Mouse (Mus musculus) hindbrain, embryonic 15.5 days (tissue): ENCODE data around the gene Imp3. TPM values are rescaled to one million over a fixed set of nuclear protein-coding genes. Genes with fewer than 3 reads are reported as not detected.

ENCODE experiments used
- ATAC-seq: fragments of 200-750 bp; cut with Nextera tagmentation; 2 replicates; pipeline ENCODE4 v1.8.0; 2017; ENCODE audit warnings: low read depth, moderate number of reproducible peaks, moderate TSS enrichment; ENCODE audit not compliant: low FRiP score
- H3K27ac ChIP-seq: fragments of 300-500 bp; sonication (generic); replicated peaks from 2 replicates; pipeline ENCODE4 v1.5.1; 2015; ENCODE audit warnings: mild to moderate bottlenecking, inconsistent platforms
- H3K27me3 ChIP-seq: fragments of 300-500 bp; sonication (generic); 2 replicates; pipeline ENCODE4 v1.6.1; 2015; ENCODE audit warnings: control low read depth, inconsistent platforms
- H3K36me3 ChIP-seq: fragments of 300-500 bp; sonication (generic); 2 replicates; pipeline ENCODE4 v1.6.1; 2015; ENCODE audit warnings: control low read depth, inconsistent platforms
- H3K4me1 ChIP-seq: fragments of 300-500 bp; sonication (generic); replicated peaks from 2 replicates; pipeline ENCODE4 v1.6.1; 2015; ENCODE audit warnings: control low read depth, inconsistent platforms
- H3K4me2 ChIP-seq: fragments of 300-500 bp; sonication (generic); 2 replicates; pipeline ENCODE4 v1.6.1; 2015; ENCODE audit warnings: moderate library complexity, mild to moderate bottlenecking, inconsistent platforms
- H3K4me3 ChIP-seq: fragments of 300-500 bp; sonication (generic); 2 replicates; pipeline ENCODE4 v1.5.1; 2015; ENCODE audit warnings: mild to moderate bottlenecking, inconsistent platforms
- H3K9ac ChIP-seq: fragments of 300-500 bp; sonication (generic); 2 replicates; pipeline ENCODE4 v1.6.1; 2015; ENCODE audit warnings: inconsistent platforms
- H3K9me3 ChIP-seq: fragments of 300-500 bp; sonication (generic); 2 replicates; pipeline ENCODE4 v1.6.1; 2016; ENCODE audit warnings: control low read depth, inconsistent platforms
- WGBS: fragments of 180-500 bp; shearing (Covaris S2); methylation state at CpG from one replicate; pipeline ENCODE4 v1.1.7; 2015; 5-methylcytosine and 5-hydroxymethylcytosine counted together
- polyA plus RNA-seq: library from polyadenylated mRNA; unstranded; fragments of >200 nt; fragmentation: Nextera tagmentation; extraction: Ambion mirVana; gene quantifications from 2 replicates; pipeline ENCODE4 v1.2.1, GENCODE M21; 2015

The Imp3 gene
- polyA plus RNA-seq, result 70.5 and 70.7 TPM in 2 replicates

DNA sequence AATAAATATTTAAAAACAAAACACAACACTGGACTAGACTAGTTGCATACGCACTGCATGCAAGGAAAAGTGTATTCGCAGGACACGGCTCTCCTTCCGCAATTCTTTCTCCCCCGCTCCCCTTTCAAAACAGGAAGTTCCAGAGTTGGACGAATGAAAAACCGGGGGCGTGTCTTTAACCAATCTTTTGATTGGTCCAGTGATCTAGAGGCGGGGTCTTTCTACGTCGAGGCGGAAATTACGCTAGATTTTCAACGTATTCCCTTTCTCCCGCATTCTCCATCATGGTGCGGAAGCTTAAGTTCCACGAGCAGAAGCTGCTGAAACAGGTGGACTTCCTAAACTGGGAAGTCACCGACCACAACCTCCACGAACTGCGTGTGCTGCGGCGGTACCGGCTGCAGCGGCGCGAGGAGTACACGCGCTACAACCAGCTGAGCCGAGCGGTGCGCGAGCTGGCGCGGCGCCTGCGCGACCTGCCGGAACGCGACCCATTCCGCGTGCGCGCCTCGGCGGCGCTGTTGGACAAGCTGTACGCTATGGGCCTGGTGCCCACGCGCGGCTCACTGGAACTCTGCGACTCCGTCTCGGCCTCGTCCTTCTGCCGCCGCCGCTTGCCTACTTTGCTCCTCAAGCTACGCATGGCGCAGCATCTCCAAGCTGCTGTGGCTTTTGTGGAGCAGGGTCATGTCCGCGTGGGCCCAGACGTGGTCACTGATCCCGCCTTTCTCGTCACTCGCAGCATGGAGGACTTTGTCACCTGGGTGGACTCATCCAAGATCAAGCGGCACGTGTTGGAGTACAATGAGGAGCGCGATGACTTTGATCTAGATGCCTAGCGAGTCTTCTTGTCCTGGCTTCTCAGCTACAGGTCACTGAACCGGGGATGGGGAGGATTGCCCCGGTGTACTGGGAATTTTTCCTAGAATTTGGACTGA, at the start of gene Imp3:
TSS of gene Imp3 (plus strand) at position 253 of the 938 bp plus-strand sequence.
- H3K4me2 ChIP-seq, result peak within 1 kb of the TSS; percentile 78
- no peaks in the 10 kb centered on the region for H3K27me3 ChIP-seq
- peaks cover 24% of the 10 kb centered on the region for H3K4me1 ChIP-seq
- H3K9ac ChIP-seq, result peak within 1 kb of the TSS; percentile 86
- WGBS, result under 1% methylated on average over 73 of the region's 73 CpGs
- no peaks in the 10 kb centered on the region for H3K9me3 ChIP-seq
- peak within 1 kb of the TSS; percentile 93 for H3K27ac ChIP-seq
- ATAC-seq, result peak; percentile 96
- peak within 1 kb of the TSS; percentile 82 for H3K4me3 ChIP-seq
- H3K36me3 ChIP-seq, result no peaks in the 10 kb centered on the region

DNA sequence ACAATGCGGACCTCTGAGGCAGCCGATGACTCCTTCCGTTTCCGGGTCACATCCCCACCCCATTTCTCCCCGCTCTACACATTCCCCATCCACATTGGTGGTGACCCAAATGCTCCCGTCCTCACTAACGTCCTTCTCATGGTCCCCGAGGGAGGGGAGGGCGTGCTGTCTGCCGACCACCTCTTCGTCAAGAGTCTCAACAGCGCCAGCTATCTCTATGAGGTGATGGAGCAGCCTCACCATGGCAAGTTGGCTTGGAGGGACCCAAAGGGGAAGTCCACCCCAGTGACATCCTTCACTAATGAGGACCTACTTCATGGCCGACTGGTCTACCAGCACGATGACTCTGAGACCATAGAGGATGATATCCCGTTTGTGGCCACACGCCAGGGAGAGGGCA, 49.7 kb upstream of the Imp3 start:
- Histone ChIP-seq H3K9me3 (no peaks in the 10 kb centered on the region), H3K4me3 (no peak overlapping the region), H3K36me3 (no peaks in the 10 kb centered on the region), H3K4me1 (peaks cover 12% of the 10 kb centered on the region), H3K27me3 (peaks cover 5% of the 10 kb centered on the region; the same call in 1 of the 2 replicates), H3K27ac (no peak overlapping the region), H3K9ac (no peak overlapping the region), H3K4me2 (no peak overlapping the region)
- 95% methylated on average over 16 of the region's 16 CpGs for WGBS
- ATAC-seq, result no peak

DNA sequence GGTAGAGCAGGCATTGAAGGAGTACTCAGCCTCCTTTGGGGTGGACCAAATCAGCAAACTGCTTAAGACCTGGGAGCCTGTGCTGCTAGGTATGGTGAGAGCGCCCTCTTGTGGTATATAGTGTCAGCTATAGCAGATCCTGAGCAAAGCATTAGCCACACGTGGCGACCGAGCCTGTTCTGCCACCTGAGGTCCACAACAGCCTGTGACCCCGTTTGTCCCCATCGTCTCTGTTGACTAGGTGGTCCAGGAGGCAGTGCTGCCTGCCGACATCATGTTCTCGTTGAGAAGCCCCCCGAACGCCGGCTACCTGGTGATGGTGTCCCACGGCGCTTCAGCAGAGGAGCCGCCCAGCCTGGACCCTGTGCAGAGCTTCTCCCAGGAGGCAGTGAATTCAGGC, 47.5 kb upstream of the Imp3 start:
- Histone ChIP-seq H3K36me3 (no peaks in the 10 kb centered on the region), H3K27me3 (peaks cover 5% of the 10 kb centered on the region; the same call in 1 of the 2 replicates), H3K4me2 (peak overlapping the region; percentile 61), H3K9me3 (no peaks in the 10 kb centered on the region), H3K9ac (peak overlapping the region; percentile 34), H3K4me1 (peaks cover 17% of the 10 kb centered on the region), H3K27ac (no peak overlapping the region), H3K4me3 (peak overlapping the region; percentile 29)
- WGBS, result 9% methylated on average over 14 of the region's 14 CpGs
- ATAC-seq, result peak; percentile 71

DNA sequence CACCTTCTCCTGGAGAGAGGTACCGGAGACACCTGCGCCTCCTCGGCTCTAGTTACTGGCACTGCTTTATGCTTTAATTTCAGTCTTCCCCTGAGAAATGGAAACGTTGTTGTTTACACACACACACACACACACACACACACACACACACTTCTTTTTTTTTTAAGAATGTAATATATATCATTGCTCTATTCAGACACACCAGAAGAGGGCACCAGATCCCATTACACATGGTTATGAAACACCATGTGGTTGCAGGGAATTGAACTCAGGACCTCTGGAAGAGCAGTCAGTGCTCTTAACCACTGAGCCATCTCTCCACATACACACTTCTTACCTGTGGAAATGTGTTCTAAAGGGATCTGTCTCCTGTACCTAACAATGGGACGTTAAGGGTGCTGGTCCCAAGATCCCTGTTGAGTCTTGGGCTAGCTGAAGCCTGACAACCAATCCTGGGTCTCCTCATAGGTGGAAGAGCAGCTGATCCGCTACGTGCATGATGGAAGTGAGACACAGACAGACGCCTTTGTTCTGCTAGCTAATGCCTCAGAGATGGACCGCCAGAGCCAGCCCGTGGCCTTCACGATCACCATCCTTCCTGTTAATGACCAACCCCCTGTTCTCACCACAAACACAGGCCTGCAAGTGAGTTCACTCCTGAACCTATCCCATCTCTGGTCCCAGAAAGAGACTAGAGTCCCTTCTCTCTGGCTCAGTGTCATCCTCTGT, 46.6 kb upstream of the Imp3 start:
- H3K4me2 ChIP-seq, result no peak overlapping the region
- no peak overlapping the region for H3K9ac ChIP-seq
- no peak for ATAC-seq
- H3K9me3 ChIP-seq, result no peaks in the 10 kb centered on the region
- no peak overlapping the region for H3K27ac ChIP-seq
- WGBS, result 68% methylated on average over 11 of the region's 11 CpGs
- peaks cover 5% of the 10 kb centered on the region; the same call in 1 of the 2 replicates for H3K27me3 ChIP-seq
- H3K36me3 ChIP-seq, result no peaks in the 10 kb centered on the region
- no peak overlapping the region for H3K4me3 ChIP-seq
- H3K4me1 ChIP-seq, result peaks cover 17% of the 10 kb centered on the region

DNA sequence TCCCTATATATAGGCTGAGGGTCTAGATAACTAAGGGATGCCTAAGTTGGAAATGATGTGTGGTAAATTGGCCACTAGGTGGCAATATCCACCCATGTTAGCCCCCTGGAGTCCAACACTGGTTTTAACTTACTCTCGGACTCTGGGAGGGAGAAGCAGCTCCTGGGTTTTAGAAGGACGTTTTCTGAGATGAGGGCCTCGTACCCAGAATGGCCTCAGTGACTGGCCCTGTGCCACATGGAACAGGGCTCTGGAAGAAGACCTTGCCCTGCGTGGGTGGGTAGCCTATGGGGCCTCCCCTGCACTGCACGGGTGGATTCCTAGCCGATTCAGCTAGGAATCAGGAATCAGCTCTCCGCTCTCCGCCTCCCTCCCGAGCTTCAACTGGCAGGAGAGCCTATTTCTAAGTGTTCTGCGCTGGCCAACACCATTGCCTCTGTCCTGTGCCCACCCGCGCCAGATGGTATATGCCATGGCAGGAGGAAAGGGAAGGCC, 45.7 kb upstream of the Imp3 start:
- Histone ChIP-seq H3K4me3 (peak overlapping the region; percentile 18; the same call in 1 of the 2 replicates), H3K27me3 (peaks cover 5% of the 10 kb centered on the region; the same call in 1 of the 2 replicates), H3K36me3 (no peaks in the 10 kb centered on the region), H3K4me1 (peaks cover 17% of the 10 kb centered on the region), H3K9me3 (no peaks in the 10 kb centered on the region), H3K9ac (0 out of 2 replicates have a peak overlapping the region, but pooled peaks have one; percentile 4), H3K27ac (no peak overlapping the region; the same call in 1 of the 2 replicates), H3K4me2 (peak overlapping the region; percentile 50)
- ATAC-seq, result peak; percentile 74
- 27% methylated on average over 12 of the region's 12 CpGs for WGBS

DNA sequence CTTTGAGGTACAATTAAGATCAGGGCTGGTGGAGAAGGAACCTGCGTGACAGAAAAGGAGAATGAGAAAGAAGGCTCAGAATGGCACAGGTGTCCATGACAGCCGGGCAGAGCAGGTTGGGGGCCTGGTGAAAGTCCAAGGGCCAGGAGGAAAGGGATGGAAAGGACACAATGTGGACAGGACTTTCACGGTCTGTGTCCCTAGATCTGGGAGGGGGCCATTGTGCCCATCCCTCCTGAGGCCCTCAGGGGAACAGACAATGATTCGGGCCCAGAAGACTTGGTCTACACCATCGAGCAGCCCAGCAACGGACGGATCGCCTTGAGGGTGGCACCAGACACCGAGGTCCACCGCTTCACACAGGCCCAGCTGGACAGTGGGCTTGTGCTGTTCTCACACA, 45.2 kb upstream of the Imp3 start:
- no peak overlapping the region for H3K4me3 ChIP-seq
- peaks cover 5% of the 10 kb centered on the region; the same call in 1 of the 2 replicates for H3K27me3 ChIP-seq
- H3K9me3 ChIP-seq, result no peaks in the 10 kb centered on the region
- H3K4me1 ChIP-seq, result peaks cover 17% of the 10 kb centered on the region
- no peak overlapping the region; the same call in 1 of the 2 replicates for H3K27ac ChIP-seq
- no peak for ATAC-seq
- no peak overlapping the region for H3K9ac ChIP-seq
- H3K4me2 ChIP-seq, result no peak overlapping the region
- no peaks in the 10 kb centered on the region for H3K36me3 ChIP-seq
- 84% methylated on average over 10 of the region's 10 CpGs for WGBS

DNA sequence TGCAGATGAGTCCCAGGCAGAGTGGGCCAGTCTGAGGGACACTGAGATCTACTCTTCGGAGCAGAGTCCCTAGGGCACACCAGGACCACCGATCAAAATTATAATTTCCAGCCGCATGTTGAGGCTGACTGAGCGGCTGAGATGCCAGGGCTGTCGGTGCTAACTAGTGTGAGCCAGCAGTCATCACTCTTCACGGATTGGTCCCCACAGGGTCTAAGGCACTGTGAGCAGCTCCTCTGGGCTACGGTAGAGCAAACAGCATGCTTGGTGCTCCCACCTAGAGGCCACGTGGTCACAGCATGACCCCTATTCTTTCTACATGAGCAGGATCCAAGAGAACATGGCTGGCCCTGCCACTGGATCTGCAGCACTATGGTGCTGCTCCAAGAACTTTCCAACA, 44.0 kb upstream of the Imp3 start:
- Histone ChIP-seq H3K27me3 (peaks cover 5% of the 10 kb centered on the region; the same call in 1 of the 2 replicates), H3K9ac (no peak overlapping the region), H3K9me3 (no peaks in the 10 kb centered on the region), H3K27ac (no peak overlapping the region), H3K4me2 (no peak overlapping the region), H3K4me3 (no peak overlapping the region), H3K36me3 (no peaks in the 10 kb centered on the region), H3K4me1 (peaks cover 17% of the 10 kb centered on the region)
- WGBS, result 35% methylated on average over 8 of the region's 8 CpGs
- ATAC-seq, result no peak

DNA sequence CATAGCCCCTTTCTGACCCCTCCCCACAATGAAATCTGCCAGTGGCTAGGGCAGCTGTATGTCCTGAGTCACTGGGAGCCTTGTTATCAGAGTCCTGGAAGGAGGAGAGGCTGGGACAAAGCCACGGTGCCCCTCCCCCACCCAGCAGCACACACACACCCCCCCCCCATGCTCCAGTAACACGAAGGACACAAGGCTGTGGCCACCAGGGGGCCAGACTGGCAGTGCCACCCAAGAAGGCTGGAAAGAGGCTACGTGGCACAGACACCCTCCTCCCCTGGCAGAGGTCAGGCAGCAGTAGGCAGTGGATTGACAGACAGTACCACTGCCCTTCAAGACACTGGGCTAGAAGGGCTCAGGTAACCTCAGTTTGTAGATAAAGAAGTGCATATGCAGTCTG, 43.3 kb upstream of the Imp3 start:
- H3K4me3 ChIP-seq, result no peak overlapping the region
- H3K27me3 ChIP-seq, result peaks cover 5% of the 10 kb centered on the region; the same call in 1 of the 2 replicates
- no peak overlapping the region for H3K27ac ChIP-seq
- no peak for ATAC-seq
- H3K4me1 ChIP-seq, result peaks cover 17% of the 10 kb centered on the region
- H3K4me2 ChIP-seq, result no peak overlapping the region
- H3K9ac ChIP-seq, result no peak overlapping the region
- no peaks in the 10 kb centered on the region for H3K36me3 ChIP-seq
- no peaks in the 10 kb centered on the region for H3K9me3 ChIP-seq
- WGBS, result 19% methylated on average over 3 of the region's 3 CpGs

DNA sequence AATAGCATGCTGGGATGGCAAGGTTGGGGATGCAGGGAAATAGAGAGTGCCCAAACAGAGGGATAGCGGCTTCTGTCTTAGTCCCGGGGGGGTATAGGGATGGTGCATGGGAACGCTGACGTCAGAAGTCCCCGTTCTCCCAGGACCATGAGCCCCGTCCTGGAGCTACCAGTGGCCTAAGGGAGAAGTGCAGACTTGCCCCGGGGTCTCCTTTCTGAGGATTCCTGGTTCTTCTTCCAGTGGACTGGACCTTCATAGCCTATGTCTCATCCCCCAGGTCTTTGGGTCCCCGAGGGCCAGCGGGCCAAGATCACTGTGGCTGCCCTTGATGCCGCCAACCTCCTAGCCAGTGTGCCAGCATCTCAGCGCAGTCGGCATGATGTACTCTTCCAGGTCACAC, 40.5 kb upstream of the Imp3 start:
- H3K4me2 ChIP-seq, result no peak overlapping the region
- ATAC-seq, result no peak
- 93% methylated on average over 12 of the region's 12 CpGs for WGBS

DNA sequence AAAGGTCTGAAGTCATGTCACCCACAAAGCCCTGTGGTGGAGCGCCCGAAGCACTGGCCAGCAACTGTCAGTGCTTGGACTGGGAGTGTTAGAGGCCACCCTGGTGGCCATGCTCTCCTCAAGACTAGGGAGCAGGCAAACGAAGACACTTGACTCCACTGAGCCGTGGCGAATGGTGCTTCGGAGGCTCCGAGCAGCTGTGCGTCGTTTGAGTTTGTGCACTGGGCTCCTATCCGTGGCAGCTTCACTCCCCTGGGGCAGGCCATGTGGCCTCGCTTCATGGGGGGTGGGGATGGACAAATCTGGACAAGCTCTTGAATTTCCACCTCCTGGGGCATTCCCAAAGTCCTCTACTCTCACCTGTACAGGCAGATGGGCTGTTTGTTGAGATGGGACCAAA, 37.9 kb upstream of the Imp3 start:
- 72% methylated on average over 11 of the region's 11 CpGs for WGBS
- Histone ChIP-seq H3K9ac (no peak overlapping the region), H3K4me2 (no peak overlapping the region)

More for the DNA sequence above, 40.5 kb upstream of the Imp3 start:
- Histone ChIP-seq H3K4me1 (peaks cover 10% of the 10 kb centered on the region), H3K27me3 (no peaks in the 10 kb centered on the region), H3K36me3 (no peaks in the 10 kb centered on the region), H3K9me3 (no peaks in the 10 kb centered on the region), H3K27ac (no peak overlapping the region), H3K4me3 (no peak overlapping the region), H3K9ac (no peak overlapping the region)

DNA sequence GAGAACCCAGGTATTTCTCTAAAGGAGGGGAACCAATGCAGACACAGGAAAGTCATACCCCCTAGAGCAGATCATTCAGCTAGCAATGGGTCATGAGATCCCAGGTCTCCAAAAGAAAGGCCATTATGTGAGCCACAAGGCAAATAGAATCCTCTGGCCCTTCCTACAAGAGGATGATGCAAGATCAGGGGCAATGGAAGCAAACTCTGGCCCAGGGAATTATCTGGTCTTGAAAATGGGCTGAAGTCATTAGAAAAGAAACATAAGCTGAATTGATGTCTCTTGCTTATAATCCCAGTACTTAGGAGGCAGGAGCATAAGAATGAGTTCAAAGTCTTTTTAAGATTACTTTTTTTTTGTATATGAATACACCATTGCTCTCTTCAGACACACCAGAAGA, 37.2 kb upstream of the Imp3 start:
- Histone ChIP-seq H3K9ac (no peak overlapping the region), H3K27me3 (no peaks in the 10 kb centered on the region), H3K9me3 (no peaks in the 10 kb centered on the region), H3K4me2 (no peak overlapping the region), H3K4me1 (no peaks in the 10 kb centered on the region), H3K27ac (no peak overlapping the region), H3K4me3 (no peak overlapping the region), H3K36me3 (no peaks in the 10 kb centered on the region)
- ATAC-seq, result no peak

More for the DNA sequence above, 37.9 kb upstream of the Imp3 start:
- Histone ChIP-seq H3K27me3 (no peaks in the 10 kb centered on the region), H3K9me3 (no peaks in the 10 kb centered on the region), H3K4me3 (no peak overlapping the region), H3K36me3 (no peaks in the 10 kb centered on the region), H3K27ac (no peak overlapping the region), H3K4me1 (no peaks in the 10 kb centered on the region)
- ATAC-seq, result no peak

DNA sequence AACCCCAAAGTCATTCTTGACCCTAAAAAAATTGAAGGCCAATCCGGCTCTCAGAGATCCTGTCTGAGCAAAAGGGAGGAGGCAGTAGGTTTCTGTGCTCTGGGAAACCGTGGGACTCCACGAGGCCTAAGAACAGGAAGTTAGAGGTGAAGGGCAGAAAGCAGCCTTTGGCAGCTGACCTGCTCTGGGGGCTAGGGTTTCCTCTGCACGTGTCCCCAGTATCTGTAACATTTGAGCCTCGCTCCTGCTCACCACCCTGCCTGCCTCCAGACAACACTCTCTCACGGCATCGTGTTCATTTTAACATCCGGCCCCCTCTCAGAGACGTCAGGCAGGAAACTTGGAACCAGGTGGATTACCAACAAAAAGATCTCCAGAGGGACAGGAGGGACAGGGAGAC, 36.7 kb upstream of the Imp3 start:
- Histone ChIP-seq H3K36me3 (no peaks in the 10 kb centered on the region), H3K27ac (no peak overlapping the region), H3K4me1 (no peaks in the 10 kb centered on the region), H3K4me3 (no peak overlapping the region), H3K9ac (no peak overlapping the region), H3K27me3 (no peaks in the 10 kb centered on the region), H3K9me3 (no peaks in the 10 kb centered on the region), H3K4me2 (no peak overlapping the region)
- WGBS, result 69% methylated on average over 9 of the region's 9 CpGs
- no peak for ATAC-seq
